Mouse (Mus musculus): Measurements from ENCODE around the gene Zscan10.

- TF ChIP-seq REST (IDR thresholded peaks at IDR 0.05; ENCODE audit: insufficient read depth, insufficient read length) (no peak), MAX (IDR thresholded peaks at IDR 0.05; ENCODE audit: low read depth) (no peak), POLR2A (IDR thresholded peaks at IDR 0.05; ENCODE audit: insufficient read length, low read depth) (no peak), USF1 (IDR thresholded peaks at IDR 0.05; ENCODE audit: low read depth) (no peak), POLR2AphosphoS2 (IDR thresholded peaks at IDR 0.05; ENCODE audit: insufficient read length, low read depth) (no peak)
Observed at GRCm38 (mm10) chr17:23654410-23654809, 53.8 kb downstream of the Zscan10 start.
